Mouse (Mus musculus): ENCODE results near the gene Tmem161a. TPM values are rescaled to one million over a fixed set of nuclear protein-coding genes. Genes with fewer than 3 reads are reported as not detected.

Gene Tmem161a
- polyA plus RNA-seq, 1 experiment from 2014 or later: 55.7 TPM

DNA sequence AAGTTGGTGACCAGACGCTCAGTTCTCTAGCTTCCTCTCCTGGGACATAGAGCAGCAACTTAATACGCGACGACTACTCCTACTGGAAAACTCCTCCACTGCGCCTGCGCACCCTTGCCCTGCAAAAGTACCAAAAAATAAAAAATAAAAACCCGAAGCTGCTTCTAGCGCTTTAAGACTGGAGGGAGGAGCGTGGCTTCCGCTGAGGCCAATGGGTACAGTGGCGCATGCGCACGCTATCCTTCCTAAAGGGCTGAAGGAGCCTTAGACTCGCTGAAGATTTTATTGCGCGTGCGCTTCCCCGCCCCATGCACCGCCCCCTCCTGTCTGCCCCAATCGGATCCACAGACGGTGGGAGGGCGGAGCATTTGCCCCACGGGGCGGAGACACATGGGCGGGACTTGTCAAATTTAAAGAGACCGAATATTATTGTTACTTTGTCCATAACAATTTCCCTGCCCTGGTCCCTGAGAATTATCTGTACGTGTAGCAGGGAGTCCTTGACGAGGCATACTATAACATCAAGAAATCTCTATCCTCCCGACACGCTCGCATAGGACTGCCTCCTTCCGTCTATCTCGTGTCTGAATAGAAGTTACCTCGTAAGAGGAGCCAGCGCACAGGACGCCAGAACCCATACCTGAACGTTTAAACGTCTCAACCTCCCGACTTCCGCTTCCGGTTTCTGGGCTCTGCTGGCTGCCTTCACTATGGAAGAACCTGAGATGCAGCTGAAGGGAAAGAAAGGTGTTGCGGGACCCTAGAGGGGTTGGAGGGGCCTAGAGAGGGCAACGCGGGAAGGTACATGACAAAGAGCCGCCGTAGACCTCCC is 32.9 kb upstream of the Tmem161a start, which contains the start of the genes Rfxank, Borcs8 and Mef2b:
Gene Rfxank (minus strand): TSS at position 129 of the 832 bp plus-strand sequence.
Gene Borcs8 (plus strand): TSS at position 474 of the 832 bp plus-strand sequence.
Gene Mef2b (plus strand): TSS at position 686 of the 832 bp plus-strand sequence.
- H3K9me3 ChIP-seq: no peaks in the 10 kb centered on the region
- peak; percentile 97 for ATAC-seq (ENCODE audit: low FRiP score, low read depth)
- WGBS: under 1% methylated on average over 46 of the region's 46 CpGs
- H3K4me2 ChIP-seq (replicated peaks): peak within 1 kb of the TSS; percentile 84
- H3K4me3 ChIP-seq: peak within 1 kb of the TSS; percentile 80
- H3K9ac ChIP-seq: peak within 1 kb of the TSS; percentile 81
- H3K27ac ChIP-seq: peak within 1 kb of the TSS; percentile 38
- H3K4me1 ChIP-seq: peaks cover 23% of the 10 kb centered on the region
- no peaks in the 10 kb centered on the region for H3K27me3 ChIP-seq (replicated peaks)
- peaks cover 47% of the 10 kb centered on the region for H3K36me3 ChIP-seq

DNA sequence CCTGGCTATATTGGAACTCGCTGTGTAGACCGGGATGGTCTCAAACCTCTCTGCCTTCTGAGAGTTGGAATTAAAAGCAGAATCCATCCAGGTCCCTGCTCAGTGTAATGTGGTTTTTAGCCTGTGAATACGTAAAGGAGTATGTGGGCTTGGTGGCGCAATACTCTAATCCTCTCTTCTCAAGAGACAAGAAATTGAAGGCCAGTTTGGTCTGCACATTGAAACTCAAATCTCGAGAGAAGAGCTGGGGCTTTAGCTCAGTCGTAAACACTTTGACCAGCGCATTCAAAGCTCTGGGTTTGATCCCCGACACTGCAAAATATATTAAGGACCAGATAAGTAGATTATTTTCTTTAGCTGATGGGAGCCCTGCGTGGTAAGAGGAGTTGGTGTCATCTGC is 32.2 kb upstream of the Tmem161a start:
- peak overlapping the region; percentile 81 for H3K9ac ChIP-seq
- H3K4me1 ChIP-seq: peaks cover 23% of the 10 kb centered on the region
- 14% methylated on average over 9 of the region's 9 CpGs for WGBS
- peak overlapping the region; percentile 38 for H3K27ac ChIP-seq
- peak overlapping the region; percentile 80 for H3K4me3 ChIP-seq
- peaks cover 47% of the 10 kb centered on the region for H3K36me3 ChIP-seq
- no peak for ATAC-seq (ENCODE audit: low FRiP score, low read depth)
- peak overlapping the region; percentile 84 for H3K4me2 ChIP-seq (replicated peaks)
- H3K27me3 ChIP-seq (replicated peaks): no peaks in the 10 kb centered on the region
- no peaks in the 10 kb centered on the region for H3K9me3 ChIP-seq

DNA sequence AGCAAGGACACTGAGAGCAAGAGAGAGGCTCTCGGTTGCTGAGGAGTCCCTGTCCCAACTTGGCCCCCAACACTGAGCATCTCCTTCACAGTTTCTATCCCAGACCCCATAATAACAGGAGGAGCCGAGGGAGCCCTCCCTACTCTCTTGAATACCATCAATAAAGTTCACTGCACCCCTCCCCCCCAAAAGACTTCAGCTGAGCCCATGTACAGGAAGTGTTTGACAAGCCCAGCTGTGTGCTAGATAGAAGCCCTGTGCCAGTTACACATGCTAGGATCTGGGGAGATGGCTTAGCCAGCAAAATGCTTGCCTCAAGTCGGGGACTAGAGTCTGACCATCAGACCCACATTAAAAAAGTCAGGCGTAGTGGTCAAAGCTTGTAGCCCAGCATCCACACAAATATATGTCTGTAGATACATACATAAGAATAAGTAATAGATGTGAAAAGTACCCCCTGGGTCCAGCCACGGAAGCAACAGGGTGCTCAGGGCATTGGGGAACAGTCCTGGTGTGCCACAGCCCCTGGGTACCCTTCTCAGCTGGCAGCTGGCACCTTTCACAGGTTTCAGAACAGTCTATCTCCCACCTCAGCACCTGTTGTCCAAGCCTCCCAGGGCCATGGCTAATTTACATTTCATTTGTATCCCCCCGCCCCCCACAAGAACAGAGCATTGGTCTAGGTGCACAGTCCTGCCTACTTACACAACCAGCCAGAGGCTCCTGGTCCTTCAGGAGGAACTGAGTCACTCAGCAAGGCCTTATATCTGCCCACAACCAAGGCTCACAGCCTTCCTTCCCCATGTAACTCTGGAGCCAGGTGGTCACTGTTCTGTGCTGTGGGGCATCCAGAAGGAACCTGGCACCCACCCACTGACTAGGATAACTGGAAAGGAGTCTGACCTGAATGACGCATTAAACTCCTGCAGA is 24.2 kb upstream of the Tmem161a start:
- no peak overlapping the region for H3K27ac ChIP-seq
- WGBS: 83% methylated on average over 7 of the region's 7 CpGs
- no peak overlapping the region for H3K4me3 ChIP-seq
- no peaks in the 10 kb centered on the region for H3K9me3 ChIP-seq
- H3K4me1 ChIP-seq: peaks cover 8% of the 10 kb centered on the region; the same call in 1 of the 2 replicates
- H3K36me3 ChIP-seq: peaks cover 47% of the 10 kb centered on the region
- no peak for ATAC-seq (ENCODE audit: low FRiP score, low read depth)
- H3K9ac ChIP-seq: no peak overlapping the region
- peaks cover 7% of the 10 kb centered on the region; the same call in 1 of the 2 replicates for H3K27me3 ChIP-seq (replicated peaks)
- H3K4me2 ChIP-seq (replicated peaks): no peak overlapping the region

DNA sequence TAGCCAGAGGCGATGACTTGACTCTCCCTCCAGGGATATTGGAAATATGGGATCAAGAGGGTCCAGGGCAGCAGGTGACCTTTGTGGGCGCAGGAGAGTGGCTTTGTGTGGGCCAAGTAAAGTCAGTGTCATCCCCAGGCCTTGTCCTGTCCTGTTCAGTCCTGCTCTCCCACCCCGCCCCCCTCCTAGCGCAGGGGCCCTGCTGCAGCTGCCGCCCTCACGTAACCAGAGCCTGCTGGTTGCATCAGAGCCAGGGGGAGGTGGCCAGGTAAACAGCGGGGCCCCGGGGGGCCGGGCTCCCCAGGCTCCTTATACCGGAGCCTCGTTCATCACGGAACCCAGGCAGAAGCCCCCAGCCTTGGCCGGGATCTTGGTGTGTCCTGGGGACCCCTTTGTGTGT is 22.0 kb upstream of the Tmem161a start:
- H3K4me2 ChIP-seq (replicated peaks): no peak overlapping the region
- no peak overlapping the region for H3K27ac ChIP-seq
- no peaks in the 10 kb centered on the region for H3K9me3 ChIP-seq
- peaks cover 26% of the 10 kb centered on the region for H3K36me3 ChIP-seq
- H3K27me3 ChIP-seq (replicated peaks): peaks cover 7% of the 10 kb centered on the region; the same call in 1 of the 2 replicates
- 15% methylated on average over 13 of the region's 13 CpGs for WGBS
- no peak overlapping the region for H3K9ac ChIP-seq
- no peak overlapping the region for H3K4me3 ChIP-seq
- H3K4me1 ChIP-seq: peaks cover 8% of the 10 kb centered on the region; the same call in 1 of the 2 replicates
- ATAC-seq (ENCODE audit: low FRiP score, low read depth): no peak

DNA sequence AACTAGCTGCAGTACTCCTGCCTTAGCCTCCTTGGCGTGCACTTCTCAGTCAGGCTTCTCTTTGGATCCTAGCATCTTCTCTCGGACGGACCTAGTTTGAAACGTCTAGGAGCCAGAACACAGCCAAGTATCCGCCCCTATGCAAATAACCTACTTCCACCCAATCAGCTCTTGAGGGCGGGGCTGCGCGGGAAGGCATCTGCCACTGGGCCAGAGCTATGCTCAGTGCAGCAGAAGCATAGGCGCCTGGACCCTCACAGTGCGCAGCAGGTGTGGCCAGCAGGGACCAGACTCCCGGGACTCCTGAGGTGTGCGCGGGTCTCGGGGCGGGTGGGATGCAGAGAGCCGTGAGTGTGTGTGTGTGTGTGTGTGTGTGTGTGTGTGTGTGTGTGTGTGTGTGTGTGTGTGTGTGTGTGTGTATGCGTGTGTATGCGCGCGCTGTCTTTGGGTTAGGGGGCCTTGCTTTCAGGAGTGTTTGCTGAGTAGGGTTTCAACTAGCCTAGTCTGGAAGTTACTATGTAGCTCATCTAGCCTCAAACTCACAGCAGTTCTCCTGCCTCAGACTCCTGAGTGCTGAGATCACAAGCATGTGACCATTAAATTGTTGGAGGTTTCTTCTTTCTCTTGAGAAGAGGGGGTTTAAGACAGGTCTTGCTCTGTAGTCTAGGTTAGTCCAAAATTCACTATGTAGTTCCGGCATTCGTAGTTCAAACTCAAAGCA is 19.5 kb upstream of the Tmem161a start:
- Histone ChIP-seq H3K9ac (no peak overlapping the region), H3K27me3 (replicated peaks) (peaks cover 7% of the 10 kb centered on the region; the same call in 1 of the 2 replicates), H3K36me3 (peaks cover under 1% of the 10 kb centered on the region; the same call in 1 of the 2 replicates), H3K4me3 (peak overlapping the region; percentile 1; the same call in 1 of the 2 replicates), H3K9me3 (no peaks in the 10 kb centered on the region), H3K4me1 (peaks cover 8% of the 10 kb centered on the region; the same call in 1 of the 2 replicates), H3K4me2 (replicated peaks) (peak overlapping the region; percentile 49), H3K27ac (no peak overlapping the region)
- ATAC-seq (ENCODE audit: low FRiP score, low read depth): peak; percentile 94
- WGBS: 17% methylated on average over 22 of the region's 22 CpGs

DNA sequence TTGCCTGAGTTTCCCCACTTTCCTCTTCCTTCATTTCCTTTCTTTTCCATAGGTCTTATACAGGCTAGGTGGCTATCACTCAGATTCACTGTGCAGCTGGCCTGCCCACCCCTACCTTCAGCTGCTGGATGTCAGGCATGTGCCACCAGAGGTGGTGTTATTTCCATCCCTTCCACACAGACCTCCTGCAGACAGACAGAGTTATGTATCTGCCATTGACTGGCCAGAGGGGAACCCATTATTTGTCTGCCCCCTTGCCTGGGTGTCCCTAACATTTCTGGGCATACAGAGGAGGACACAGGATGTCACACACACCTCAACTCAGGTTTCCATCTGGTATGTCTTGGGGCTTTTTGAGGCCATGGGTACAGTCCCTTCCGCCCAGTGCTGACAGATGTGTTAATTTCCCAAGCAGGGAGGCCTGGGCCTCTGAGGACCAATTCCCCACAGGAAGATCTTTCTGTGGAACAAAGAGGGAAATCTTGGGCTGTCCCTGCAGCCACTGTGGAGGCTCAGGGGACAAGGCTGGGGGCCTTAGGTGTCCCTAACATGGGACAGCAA is 14.8 kb upstream of the Tmem161a start:
- Histone ChIP-seq H3K4me3 (no peak overlapping the region), H3K4me1 (peaks cover 5% of the 10 kb centered on the region; the same call in 1 of the 2 replicates), H3K9me3 (no peaks in the 10 kb centered on the region), H3K9ac (no peak overlapping the region), H3K36me3 (no peaks in the 10 kb centered on the region), H3K27me3 (replicated peaks) (no peaks in the 10 kb centered on the region), H3K27ac (no peak overlapping the region), H3K4me2 (replicated peaks) (no peak overlapping the region)
- WGBS: 87% methylated on average over 1 of the region's 1 CpGs
- no peak for ATAC-seq (ENCODE audit: low FRiP score, low read depth)

DNA sequence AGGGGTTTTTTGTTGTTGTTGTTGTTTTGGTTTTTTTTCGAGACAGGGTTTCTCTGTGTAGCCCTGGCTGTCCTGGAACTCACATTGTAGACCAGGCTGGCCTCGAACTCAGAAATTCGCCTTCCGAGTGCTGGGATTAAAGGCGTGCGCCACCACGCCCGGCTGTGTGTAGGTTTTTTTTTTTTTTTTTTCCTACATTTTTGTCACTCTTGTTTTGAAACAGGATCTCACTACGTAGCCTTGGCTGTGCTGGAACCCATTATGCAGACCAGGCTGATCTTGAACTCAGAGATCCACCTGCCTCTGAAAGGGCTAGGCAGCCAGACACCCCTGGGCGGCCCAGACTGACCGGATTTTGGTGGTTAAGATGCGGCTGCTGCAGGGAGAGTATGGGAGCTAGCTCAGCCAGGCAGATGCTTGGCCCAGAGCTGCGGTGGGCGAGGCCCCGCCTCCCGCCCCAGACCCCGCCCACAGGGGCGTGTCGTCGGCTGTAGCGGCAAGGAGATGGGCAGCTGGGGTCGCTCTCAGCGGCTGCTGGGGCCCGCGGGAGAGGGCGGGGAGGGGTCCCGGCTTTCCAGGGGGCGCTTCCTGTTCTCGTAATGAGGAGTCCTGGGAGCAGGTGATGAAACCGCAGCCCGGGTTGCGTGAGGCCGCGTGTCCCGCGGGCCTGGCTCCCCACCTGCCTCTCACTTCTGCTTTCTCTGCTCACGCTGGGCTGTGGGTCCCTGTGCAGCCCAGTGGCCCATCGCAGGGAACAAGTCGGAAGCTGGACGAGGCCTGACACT is 13.9 kb upstream of the Tmem161a start:
- H3K9me3 ChIP-seq: no peaks in the 10 kb centered on the region
- H3K4me3 ChIP-seq: peak overlapping the region; percentile 48
- no peaks in the 10 kb centered on the region; the same call in 1 of the 2 replicates for H3K4me1 ChIP-seq
- WGBS: 15% methylated on average over 40 of the region's 40 CpGs
- H3K27me3 ChIP-seq (replicated peaks): no peaks in the 10 kb centered on the region
- H3K9ac ChIP-seq: peak overlapping the region; percentile 65
- no peaks in the 10 kb centered on the region for H3K36me3 ChIP-seq
- peak overlapping the region; percentile 79 for H3K4me2 ChIP-seq (replicated peaks)
- ATAC-seq (ENCODE audit: low FRiP score, low read depth): peak; percentile 92
- H3K27ac ChIP-seq: no peak overlapping the region

DNA sequence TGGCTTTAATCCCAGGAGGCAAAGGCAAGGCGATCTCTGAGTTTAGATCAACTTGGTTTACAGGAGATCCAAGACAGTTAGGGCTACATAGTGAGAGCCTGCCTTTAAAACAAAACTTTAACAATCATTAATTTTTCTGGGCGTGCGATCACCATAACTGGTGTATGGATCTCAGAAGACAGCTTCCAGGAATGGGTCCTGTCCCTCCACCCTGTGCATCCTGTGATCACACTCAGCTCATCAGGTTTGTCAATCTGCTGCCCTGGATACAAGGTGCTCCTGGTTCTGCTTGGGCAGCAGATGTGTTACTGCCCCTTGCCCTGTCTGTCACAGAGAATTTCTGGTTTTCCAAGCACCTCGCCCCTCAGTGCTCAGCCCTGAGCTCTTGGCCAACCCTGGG is 12.9 kb upstream of the Tmem161a start:
- H3K9me3 ChIP-seq: no peaks in the 10 kb centered on the region
- H3K4me1 ChIP-seq: no peaks in the 10 kb centered on the region; the same call in 1 of the 2 replicates
- H3K4me2 ChIP-seq (replicated peaks): no peak overlapping the region; the same call in 1 of the 2 replicates
- no peak overlapping the region for H3K4me3 ChIP-seq
- no peak overlapping the region for H3K9ac ChIP-seq
- H3K27me3 ChIP-seq (replicated peaks): 0 out of 2 replicates have a peak, but pooled peaks cover 5% of the 10 kb centered on the region
- no peak for ATAC-seq (ENCODE audit: low FRiP score, low read depth)
- H3K27ac ChIP-seq: no peak overlapping the region
- H3K36me3 ChIP-seq: no peaks in the 10 kb centered on the region
- WGBS: 88% methylated on average over 4 of the region's 4 CpGs

DNA sequence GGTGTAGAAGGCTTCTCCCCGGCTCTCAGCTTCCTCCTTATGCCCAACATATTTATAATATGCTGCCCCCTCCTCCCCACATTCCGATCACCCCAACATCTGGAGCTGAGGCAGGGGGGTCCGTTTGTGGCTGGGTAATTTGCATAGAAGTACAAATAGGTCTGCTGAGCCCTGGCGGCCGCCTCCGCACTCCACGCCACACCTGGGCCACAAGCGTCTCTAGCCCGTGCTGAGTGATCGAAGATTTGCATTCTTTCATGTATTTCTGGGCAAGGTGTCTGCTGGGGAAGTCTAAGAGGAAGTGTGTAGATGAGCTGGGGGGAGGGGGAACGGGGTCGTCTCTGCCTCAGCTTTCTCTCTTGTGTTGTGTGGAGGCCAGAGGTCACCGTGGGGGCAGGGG is 12.1 kb upstream of the Tmem161a start:
- H3K27me3 ChIP-seq (replicated peaks): peaks cover 8% of the 10 kb centered on the region
- no peak overlapping the region for H3K4me2 ChIP-seq (replicated peaks)
- no peak overlapping the region for H3K27ac ChIP-seq
- H3K9ac ChIP-seq: no peak overlapping the region
- H3K9me3 ChIP-seq: no peaks in the 10 kb centered on the region
- no peak overlapping the region for H3K4me3 ChIP-seq
- ATAC-seq (ENCODE audit: low FRiP score, low read depth): no peak
- H3K4me1 ChIP-seq: no peaks in the 10 kb centered on the region; the same call in 1 of the 2 replicates
- H3K36me3 ChIP-seq: no peaks in the 10 kb centered on the region
- WGBS: 71% methylated on average over 13 of the region's 13 CpGs

DNA sequence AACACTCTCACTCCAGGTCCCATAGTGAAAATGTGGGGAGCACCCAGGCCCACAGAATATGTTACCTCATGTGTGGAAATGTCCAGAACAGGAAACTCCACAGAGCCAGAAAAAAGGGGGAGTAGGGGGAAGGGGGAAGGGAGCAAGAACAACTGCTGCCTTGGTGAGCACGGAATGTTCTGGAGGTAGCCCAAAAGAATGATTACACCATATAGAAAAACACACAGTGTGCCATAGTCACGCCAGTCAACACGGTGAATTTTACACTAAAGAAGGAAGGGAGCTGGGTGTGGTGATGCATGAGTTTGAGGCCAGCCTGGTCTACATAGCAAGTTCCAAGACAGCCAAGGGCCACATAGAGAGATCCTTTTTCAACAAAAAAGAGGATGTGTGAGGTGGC is 8.8 kb upstream of the Tmem161a start:
- H3K27ac ChIP-seq: no peak overlapping the region
- H3K9ac ChIP-seq: no peak overlapping the region
- no peaks in the 10 kb centered on the region for H3K36me3 ChIP-seq
- H3K4me3 ChIP-seq: no peak overlapping the region
- H3K9me3 ChIP-seq: no peaks in the 10 kb centered on the region
- no peak for ATAC-seq (ENCODE audit: low FRiP score, low read depth)
- no peak overlapping the region for H3K4me2 ChIP-seq (replicated peaks)
- 93% methylated on average over 3 of the region's 3 CpGs for WGBS
- peaks cover 26% of the 10 kb centered on the region for H3K27me3 ChIP-seq (replicated peaks)
- peaks cover 8% of the 10 kb centered on the region for H3K4me1 ChIP-seq

Data from neural tube, embryonic 12.5 days (tissue).